Mouse (Mus musculus) stomach, postnatal 0 days (tissue): ENCODE measurements around the gene Oasl1. TPM values are rescaled to one million over a fixed set of nuclear protein-coding genes. Genes with fewer than 3 reads are reported as not detected.

Experiments
- ATAC-seq: fragments of 200-750 bp; cut with Nextera tagmentation; 2 replicates; pipeline ENCODE4 v1.8.0; 2017; ENCODE audit not compliant: low FRiP score, low TSS enrichment
- DNase-seq: peaks from one replicate; pipeline ENCODE4 v3.0.0-alpha.2; 2016; ENCODE audit warnings: low spot score
- H3K27ac ChIP-seq: fragments of 300-500 bp; sonication (generic); replicated peaks from 2 replicates; pipeline ENCODE4 v1.5.1; 2014; ENCODE audit warnings: mild to moderate bottlenecking, control low read depth
- H3K27me3 ChIP-seq: fragments of 300-500 bp; sonication (generic); 2 replicates; pipeline ENCODE4 v1.6.1; 2014; ENCODE audit warnings: low read length; ENCODE audit not compliant: control insufficient read depth, insufficient read depth
- H3K36me3 ChIP-seq: fragments of 300-500 bp; sonication (generic); 2 replicates; pipeline ENCODE4 v1.6.1; 2014; ENCODE audit warnings: low read length, mixed read lengths; ENCODE audit not compliant: control insufficient read depth, insufficient read depth
- H3K4me1 ChIP-seq: fragments of 300-500 bp; sonication (generic); replicated peaks from 2 replicates; pipeline ENCODE4 v1.6.1; 2014; ENCODE audit warnings: antibody characterized with exemption; ENCODE audit not compliant: control insufficient read depth, insufficient read depth
- H3K4me2 ChIP-seq: fragments of 300-500 bp; sonication (generic); replicated peaks from 2 replicates; pipeline ENCODE4 v1.6.1; 2014; ENCODE audit warnings: low read depth, mild to moderate bottlenecking, control low read depth, moderate library complexity
- H3K4me3 ChIP-seq: fragments of 300-500 bp; sonication (generic); 2 replicates; pipeline ENCODE4 v1.5.1; 2014; ENCODE audit warnings: low read depth, low read length, control low read depth
- H3K9ac ChIP-seq: fragments of 300-500 bp; sonication (generic); 2 replicates; pipeline ENCODE4 v1.6.1; 2014; ENCODE audit warnings: mild to moderate bottlenecking, low read length, control low read depth, mixed read lengths
- H3K9me3 ChIP-seq: fragments of 300-500 bp; sonication (generic); 2 replicates; pipeline ENCODE4 v1.6.1; 2016; ENCODE audit warnings: low read length; ENCODE audit not compliant: control insufficient read depth
- CTCF ChIP-seq: IDR thresholded peaks from 2 replicates; pipeline ENCODE4 v1.5.1; 2016; ENCODE audit warnings: antibody characterized with exemption, low read depth, mild to moderate bottlenecking, moderate library complexity
- EP300 ChIP-seq: optimal IDR thresholded peaks from 2 replicates; pipeline ENCODE3; 2016; ENCODE audit warnings: antibody characterized with exemption
- WGBS: fragments of 180-500 bp; shearing (Covaris S2); extraction: QIAGEN DNeasy Blood & Tissue Kit; methylation state at CpG from one replicate; pipeline ENCODE4 v1.1.7; 2014; 5-methylcytosine and 5-hydroxymethylcytosine counted together
- polyA plus RNA-seq: library from polyadenylated mRNA; unstranded; fragments of >200 nt; fragmentation: Nextera tagmentation; extraction: Ambion mirVana; gene quantifications from 2 replicates; pipeline ENCODE4 v1.2.1, GENCODE M21; 2015

The Oasl1 gene
- polyA plus RNA-seq, 1 experiment from 2014 or later = 14.6 TPM

- Histone ChIP-seq H3K4me2 (no peak overlapping the region), H3K4me3 (no peak overlapping the region), H3K4me1 (no peaks in the 10 kb centered on the region), H3K27me3 (no peaks in the 10 kb centered on the region), H3K27ac (no peak overlapping the region), H3K9ac (no peak overlapping the region), H3K36me3 (no peaks in the 10 kb centered on the region), H3K9me3 (no peaks in the 10 kb centered on the region)
- ATAC-seq (no peak), DNase-seq (no peak)
- WGBS = 87% methylated on average over 14 of the region's 14 CpGs
- no peak for TF ChIP-seq CTCF
- no peak for TF ChIP-seq EP300
Measured at GRCm38 (mm10) chr5:114953326-114953725, 30.3 kb downstream of the Oasl1 start.

- Histone ChIP-seq H3K9me3 (no peaks in the 10 kb centered on the region), H3K4me2 (no peak overlapping the region), H3K9ac (no peak overlapping the region), H3K4me3 (no peak overlapping the region), H3K27me3 (no peaks in the 10 kb centered on the region), H3K4me1 (no peaks in the 10 kb centered on the region), H3K27ac (no peak overlapping the region), H3K36me3 (no peaks in the 10 kb centered on the region)
- ATAC-seq = no peak
- WGBS = 87% methylated on average over 5 of the region's 5 CpGs
- no peak for TF ChIP-seq CTCF
- TF ChIP-seq EP300 = no peak
- DNase-seq = no peak
Measured at GRCm38 (mm10) chr5:114958069-114958468, 35.0 kb downstream of the Oasl1 start.

- Histone ChIP-seq H3K36me3 (no peaks in the 10 kb centered on the region), H3K9me3 (no peaks in the 10 kb centered on the region), H3K27me3 (no peaks in the 10 kb centered on the region), H3K4me2 (no peak overlapping the region), H3K27ac (no peak overlapping the region), H3K4me3 (no peak overlapping the region), H3K4me1 (no peaks in the 10 kb centered on the region; the same call in 1 of the 2 replicates), H3K9ac (no peak overlapping the region)
- TF ChIP-seq EP300 (no peak), CTCF (no peak)
- 26% methylated on average over 4 of the region's 4 CpGs for WGBS
- ATAC-seq = no peak
- DNase-seq = no peak
Measured at GRCm38 (mm10) chr5:114961590-114962360, 38.7 kb downstream of the Oasl1 start.

- peak overlapping the region; percentile 91 for H3K27ac ChIP-seq
- DNase-seq (peak; percentile 81), ATAC-seq (peak; percentile 66)
- H3K27me3 ChIP-seq = no peaks in the 10 kb centered on the region
- no peaks in the 10 kb centered on the region; the same call in 1 of the 2 replicates for H3K4me1 ChIP-seq
- peak overlapping the region; percentile 34; the same call in 1 of the 2 replicates for H3K4me2 ChIP-seq
- no peaks in the 10 kb centered on the region for H3K9me3 ChIP-seq
- no peak overlapping the region for H3K4me3 ChIP-seq
- WGBS = 31% methylated on average over 7 of the region's 7 CpGs
- H3K36me3 ChIP-seq = no peaks in the 10 kb centered on the region
- no peak for TF ChIP-seq EP300
- TF ChIP-seq CTCF = no peak
- H3K9ac ChIP-seq = no peak overlapping the region
Measured at GRCm38 (mm10) chr5:114964315-114964966, 41.4 kb downstream of the Oasl1 start.

GRCm38 (mm10) chr5:114964967-114965898 is 42.2 kb downstream of the Oasl1 start:
- TF ChIP-seq EP300 (no peak), CTCF (no peak)
- 33% methylated on average over 17 of the region's 17 CpGs for WGBS
- DNase-seq (peak; percentile 85), ATAC-seq (peak; percentile 87)
- Histone ChIP-seq H3K27ac (peak overlapping the region; percentile 91), H3K36me3 (no peaks in the 10 kb centered on the region), H3K9ac (no peak overlapping the region), H3K9me3 (no peaks in the 10 kb centered on the region), H3K4me1 (no peaks in the 10 kb centered on the region; the same call in 1 of the 2 replicates), H3K27me3 (no peaks in the 10 kb centered on the region), H3K4me3 (no peak overlapping the region), H3K4me2 (peak overlapping the region; percentile 34; the same call in 1 of the 2 replicates)
